In the genomic region with DNA sequence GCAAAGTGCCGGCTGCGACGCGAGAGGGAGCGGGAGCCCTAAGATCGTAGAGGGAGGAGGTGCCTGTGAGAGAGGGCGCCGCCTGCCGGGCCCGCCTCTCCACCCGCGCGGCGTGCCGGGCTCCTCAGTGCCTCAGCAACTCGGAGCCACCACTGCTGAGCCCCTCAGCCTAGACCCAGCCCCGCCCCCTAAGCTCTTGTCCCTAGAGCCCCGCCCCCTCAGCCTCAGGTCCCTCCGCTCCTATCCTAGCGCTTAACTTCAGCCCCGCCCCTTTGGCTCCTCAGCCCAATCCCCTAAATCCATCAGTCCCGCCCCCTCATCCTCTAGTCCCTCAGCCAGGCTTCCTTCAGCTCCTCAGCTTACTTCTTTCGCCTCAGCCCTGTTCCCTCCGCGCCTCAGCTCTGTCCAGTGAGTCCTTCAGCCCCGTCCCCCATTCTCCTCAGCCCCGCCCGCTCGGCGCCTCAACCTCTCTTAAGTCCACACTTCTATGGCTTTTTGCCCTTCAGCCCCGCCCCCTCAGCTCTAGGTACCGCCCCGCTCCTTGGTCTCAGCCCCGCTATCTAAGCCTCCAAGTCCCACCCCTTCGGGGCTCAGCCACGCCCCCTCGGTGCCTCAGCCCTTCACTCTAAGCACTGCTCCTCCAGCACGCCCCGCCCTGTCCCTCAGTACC, we compare ENCODE assay signal across 8 mouse cellular contexts. TPM values are rescaled to one million over a fixed set of nuclear protein-coding genes. Genes with fewer than 3 reads are reported as not detected.
DNase-seq lines count a peak whose midpoint lies in the region; ATAC-seq and TF ChIP-seq lines count a peak whose summit lies in the region.

A gene (minus strand): TSS at position 38 of the 670 bp plus-strand sequence.

- DNase-seq in MEL-GATA-1-ER (ENCODE audit: extremely low read depth, low read depth), result peak; percentile 86
- DNase-seq in cerebellum, adult 9-10 months, result peak; percentile 49
- peak; percentile 72 to 78 for DNase-seq in layer of hippocampus, adult 8-10 months (ENCODE audit: low spot score in 2 of 2)
- DNase-seq in lung, embryonic 14.5 days, result peak; percentile 96
- DNase-seq in testis, postnatal 14 days (ENCODE audit: low spot score), result peak; percentile 96

- H3K27ac ChIP-seq in lung, embryonic 14.5 days (ENCODE audit: low read depth), result peak within 1 kb of the TSS; percentile 70

- H3K4me3 ChIP-seq in lung, embryonic 14.5 days (ENCODE audit: low read depth, low read length), result peak within 1 kb of the TSS; percentile 63

- peak within 1 kb of the TSS; percentile 100 for H3K4me2 ChIP-seq in lung, embryonic 14.5 days

- peak; percentile 69 for ATAC-seq in frontal cortex, adult (ENCODE audit: low TSS enrichment)
- ATAC-seq in hematopoietic stem cell, adult 5-6 weeks (replicated peaks in 1 of 2; ENCODE audit: insufficient read depth in 1 of 2, low FRiP score in 2 of 2, low TSS enrichment in 1 of 2, low read depth in 1 of 2, poor library complexity in 2 of 2, severe bottlenecking in 2 of 2), result peak; percentile 53 to 78
- peak; percentile 96 for ATAC-seq in lung, embryonic 14.5 days (ENCODE audit: insufficient read depth)
- peak; percentile 43; the same call in 1 of the 2 replicates for ATAC-seq in neutrophil, adult 5-6 weeks (ENCODE audit: extremely low read depth, insufficient number of reproducible peaks, low FRiP score, poor library complexity, severe bottlenecking)

- H3K9me3 ChIP-seq in lung, embryonic 14.5 days (ENCODE audit: low read depth, low read length), result peaks cover 3% of the 10 kb centered on the region; the same call in 1 of the 2 replicates

- WGBS in lung, embryonic 14.5 days, result 2% methylated on average over 32 of the region's 39 CpGs

- 0 out of 2 replicates have a peak, but pooled peaks cover 5% of the 10 kb centered on the region for H3K27me3 ChIP-seq in lung, embryonic 14.5 days (ENCODE audit: insufficient read depth, low read length)

- no peaks in the 10 kb centered on the region for H3K36me3 ChIP-seq in lung, embryonic 14.5 days (ENCODE audit: insufficient read depth)

- peak; percentile 62 for TF ChIP-seq CTCF in lung, embryonic 14.5 days (IDR thresholded peaks at IDR 0.05; ENCODE audit: low read depth)

- H3K4me1 ChIP-seq in lung, embryonic 14.5 days (ENCODE audit: insufficient read depth), result peaks cover 17% of the 10 kb centered on the region

- peak within 1 kb of the TSS; percentile 65 for H3K9ac ChIP-seq in lung, embryonic 14.5 days

RNA-seq across cellular contexts. Expression of the gene that starts here (rescaled TPM):
- total RNA-seq in hematopoietic stem cell, adult 5-6 weeks (2017), result 15.4 and 18.2 TPM in 2 replicates
- total RNA-seq in layer of hippocampus, adult 8-10 months (2022), result 100 to 1,000 TPM; 262 to 273 (median 267) TPM
- polyA plus RNA-seq in lung, embryonic 14.5 days (2014; fragmentation: Nextera tagmentation; extraction: Ambion mirVana), result 15.8 and 16.9 TPM in 2 replicates
- total RNA-seq in neutrophil, adult 5-6 weeks (2017), result 167 and 184 TPM in 2 replicates

Comparison
In these comparisons a context has a peak if more than half of its experiments do, and no peak if none do; other contexts are left out.
1. Peak in every context shown above with its lines: DNase-seq, ATAC-seq, H3K4me3 ChIP-seq and H3K27ac ChIP-seq.
2. ATAC-seq: peak in every context shown above with its lines; median percentile 96 in lung, embryonic 14.5 days; 69 in frontal cortex, adult; 66 in hematopoietic stem cell, adult 5-6 weeks; 43 in neutrophil, adult 5-6 weeks.